Mouse (Mus musculus) brain, adult 2 months (tissue): ENCODE measurements around the gene Moap1.
A peak's percentile ranks its signal among the peaks of the same experiment; 100 is the strongest.

Experiments
- DNase-seq: peaks from one replicate; pipeline ENCODE4 v3.0.0; 2011; ENCODE audit warnings: low read depth, low spot score

The Moap1 gene

DNA sequence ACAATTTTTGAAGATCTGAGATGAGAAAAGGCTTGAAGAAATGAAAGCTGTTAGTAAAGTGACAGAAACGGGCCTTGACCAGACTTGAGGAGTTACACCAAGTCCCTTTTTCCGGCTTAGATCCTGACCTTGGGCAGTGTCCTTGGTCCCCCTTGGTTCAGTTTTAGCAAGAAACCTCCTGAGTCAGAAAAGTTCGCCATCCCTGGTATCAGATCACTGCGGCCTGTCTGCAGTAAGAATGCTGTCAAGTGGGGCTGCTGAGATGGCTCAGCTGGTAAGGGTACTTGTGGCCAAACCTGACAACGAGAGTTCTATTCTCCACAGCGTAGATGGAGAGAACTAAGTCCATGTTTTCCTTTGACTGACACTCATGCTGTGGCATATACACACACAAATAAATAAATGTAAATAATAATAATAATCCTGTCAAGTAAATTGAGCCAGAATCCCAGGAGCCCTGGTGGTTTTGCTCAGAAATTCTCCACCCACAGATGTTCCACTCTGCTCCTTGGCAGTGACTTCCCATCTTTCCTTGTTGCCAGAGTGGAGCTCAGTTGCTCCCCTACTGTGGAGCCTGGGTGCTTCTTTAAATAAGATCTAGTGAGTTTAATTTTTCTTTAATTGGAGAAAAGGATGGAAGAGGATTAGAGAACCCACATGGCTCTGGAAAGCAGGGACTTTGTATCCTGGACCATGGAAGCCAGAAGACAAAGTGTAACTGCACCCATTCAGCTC is 37.4 kb downstream of the Moap1 start:
- peak; percentile 72 for DNase-seq

- DNase-seq, result peak; percentile 93
These were observed 38.1 kb downstream of the Moap1 start for GRCm38 (mm10) chr12:102705216-102705871.

GRCm38 (mm10) chr12:102704457-102705198 is 38.8 kb downstream of the Moap1 start, which contains the start of gene Itpk1:
TSS of gene Itpk1 (minus strand) at chr12:102704930.
- DNase-seq, result peak; percentile 77

DNA sequence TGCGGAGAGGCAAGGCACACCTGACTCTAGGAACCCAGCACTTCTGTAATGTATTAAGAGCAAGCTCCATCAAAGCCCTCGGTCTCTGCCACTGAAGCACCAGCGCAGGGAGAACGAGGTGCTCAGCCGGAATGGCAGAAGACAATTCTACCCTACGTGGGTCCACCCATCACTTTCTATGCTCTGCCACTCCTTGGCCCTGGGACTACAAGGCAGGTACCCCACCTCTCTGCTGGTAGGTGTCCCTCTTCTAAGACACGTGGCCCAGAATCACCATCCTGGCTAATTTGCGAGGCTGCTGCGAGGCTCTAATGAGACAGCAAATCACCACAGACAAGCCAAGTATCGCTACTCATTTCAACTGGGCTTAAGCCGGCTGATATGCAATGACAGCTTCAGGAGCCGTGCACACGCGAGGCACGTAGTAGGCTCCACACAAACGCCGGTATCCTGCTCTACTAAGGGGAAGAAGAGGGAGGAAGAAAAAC is 39.5 kb downstream of the Moap1 start:
- no peak for DNase-seq

DNA sequence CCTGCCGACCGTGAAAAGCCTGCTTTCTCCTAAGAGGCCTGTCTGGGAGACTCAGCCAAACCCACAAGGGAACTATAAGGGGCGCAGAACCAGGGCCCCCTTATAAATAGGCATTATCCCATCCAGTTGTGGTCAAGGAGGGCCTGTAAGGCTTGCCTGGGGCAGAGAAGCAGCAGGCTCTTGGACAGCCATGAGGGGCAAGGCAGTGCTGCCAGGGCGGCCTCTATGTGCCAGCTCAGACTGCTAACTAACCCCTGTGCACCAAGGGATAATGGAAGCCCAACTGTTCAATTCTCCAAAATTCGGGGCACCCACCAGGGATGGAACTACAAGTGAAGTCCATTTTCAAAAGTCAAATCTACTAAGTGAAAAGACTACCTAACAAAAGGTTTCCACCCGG is 40.0 kb downstream of the Moap1 start:
- no peak for DNase-seq

GRCm38 (mm10) chr12:102703111-102703412 is 40.4 kb downstream of the Moap1 start:
- DNase-seq, result peak; percentile 80

GRCm38 (mm10) chr12:102702356-102703110 is 40.9 kb downstream of the Moap1 start:
- peak; percentile 93 for DNase-seq

DNA sequence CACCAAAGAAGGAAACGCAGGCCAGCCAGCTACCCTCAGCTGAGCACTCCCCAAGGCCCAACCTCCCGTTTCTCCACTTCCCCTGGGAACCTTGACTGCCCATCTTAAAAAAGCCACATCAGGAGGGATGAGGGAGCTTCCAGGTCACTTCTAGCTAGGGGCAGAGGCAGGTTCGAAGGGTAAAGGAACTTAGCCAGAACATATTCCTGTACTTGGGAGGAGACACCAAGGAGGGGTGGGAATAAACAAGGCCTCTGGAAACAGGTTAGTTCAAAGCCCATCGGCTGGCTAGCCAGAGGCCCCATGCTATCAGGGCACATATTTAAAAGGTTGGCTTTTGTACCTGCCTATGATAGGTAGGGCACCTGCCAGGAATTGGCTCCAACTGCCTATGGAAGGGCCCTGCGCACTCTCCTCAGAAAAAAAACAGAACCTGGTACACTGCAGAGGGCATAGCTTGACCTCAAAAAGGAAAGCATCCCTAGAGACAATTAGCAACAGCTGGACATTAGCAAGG is 41.7 kb downstream of the Moap1 start:
- DNase-seq, result no peak

DNA sequence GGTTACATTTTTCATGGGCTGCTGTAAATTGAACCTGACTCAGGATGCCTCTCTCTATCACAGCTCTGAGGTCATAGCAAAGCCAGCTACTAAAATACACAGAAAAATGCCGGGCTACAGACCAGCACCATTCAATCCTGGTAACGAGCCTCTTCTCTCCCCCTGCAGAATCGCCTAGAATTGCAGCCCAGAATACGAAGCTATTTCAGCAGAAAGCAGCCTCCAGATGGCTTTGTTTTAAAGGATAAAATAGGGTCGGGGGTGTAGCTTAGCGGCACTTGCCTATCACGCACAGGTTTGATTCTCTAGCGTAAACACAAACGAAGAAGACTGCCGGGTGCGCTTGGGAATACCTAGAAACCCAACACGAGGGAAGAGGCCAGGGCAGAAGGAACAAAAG is 43.0 kb downstream of the Moap1 start:
- peak; percentile 59 for DNase-seq

DNA sequence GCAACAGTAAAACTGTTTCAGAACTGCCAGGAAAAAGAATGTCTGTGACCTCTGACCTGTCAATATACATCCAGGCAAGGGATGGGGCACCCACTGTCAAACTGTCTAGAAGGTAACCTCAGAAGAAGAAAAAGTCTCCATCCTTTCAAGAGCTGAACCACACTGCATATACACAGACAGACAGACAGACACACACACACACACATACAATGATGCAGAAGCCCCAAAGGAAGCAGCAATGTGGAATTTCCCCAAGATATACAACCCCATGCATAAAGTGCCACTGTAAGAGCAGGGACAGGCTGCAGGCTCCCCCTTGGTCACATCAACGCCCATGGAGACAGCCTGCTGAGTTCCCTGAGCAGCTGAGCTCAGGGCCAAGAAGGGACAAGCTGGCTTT is 44.3 kb downstream of the Moap1 start:
- DNase-seq, result no peak

DNA sequence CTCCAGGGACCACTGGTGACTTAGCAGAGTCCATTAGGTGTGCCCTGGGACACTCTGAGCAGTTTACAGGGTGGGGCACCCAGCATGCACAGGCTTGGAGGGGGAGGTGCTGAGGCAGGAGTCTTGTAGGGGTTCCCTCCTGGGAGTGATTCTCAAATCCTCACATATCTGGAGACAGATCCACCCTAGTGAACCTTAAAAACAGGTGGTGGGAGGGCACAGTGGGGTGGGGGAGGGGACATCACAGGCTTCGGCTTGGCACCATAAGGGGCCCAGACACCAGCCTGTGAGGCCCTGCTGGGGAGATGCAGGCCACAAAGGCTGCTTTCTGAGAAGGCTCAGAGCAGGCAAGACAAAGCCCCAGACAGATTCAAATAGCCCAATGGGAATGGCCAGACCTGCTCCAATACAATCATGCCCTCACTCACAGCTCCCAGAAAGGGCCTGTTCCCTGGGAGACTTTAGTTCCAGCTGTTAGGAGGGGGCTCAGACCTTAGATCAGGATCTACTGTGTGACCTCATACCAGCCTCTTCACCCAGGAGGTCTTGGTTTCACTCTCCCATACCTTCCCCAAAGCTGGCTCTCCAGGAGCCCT is 45.3 kb downstream of the Moap1 start:
- peak; percentile 61 for DNase-seq

DNA sequence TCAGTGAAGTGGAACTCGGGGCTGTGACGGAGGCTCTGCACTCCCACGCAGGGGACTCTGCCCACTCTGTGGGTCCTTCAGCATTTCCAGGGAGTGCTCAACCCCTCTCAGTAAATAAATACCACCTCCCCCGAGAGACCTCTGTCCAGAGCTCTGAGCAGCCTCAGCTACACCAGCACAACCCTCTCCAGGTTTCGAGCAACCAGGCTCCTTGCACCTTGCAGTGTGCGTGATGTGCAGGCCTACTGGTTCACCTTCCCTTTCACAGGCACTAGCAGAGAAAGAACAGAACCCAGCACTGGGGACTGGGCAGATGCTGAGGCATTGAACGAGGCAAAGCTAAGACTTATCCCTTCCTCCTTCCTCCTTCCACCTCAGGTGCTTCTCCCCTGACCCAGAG is 46.1 kb downstream of the Moap1 start:
- no peak for DNase-seq

DNA sequence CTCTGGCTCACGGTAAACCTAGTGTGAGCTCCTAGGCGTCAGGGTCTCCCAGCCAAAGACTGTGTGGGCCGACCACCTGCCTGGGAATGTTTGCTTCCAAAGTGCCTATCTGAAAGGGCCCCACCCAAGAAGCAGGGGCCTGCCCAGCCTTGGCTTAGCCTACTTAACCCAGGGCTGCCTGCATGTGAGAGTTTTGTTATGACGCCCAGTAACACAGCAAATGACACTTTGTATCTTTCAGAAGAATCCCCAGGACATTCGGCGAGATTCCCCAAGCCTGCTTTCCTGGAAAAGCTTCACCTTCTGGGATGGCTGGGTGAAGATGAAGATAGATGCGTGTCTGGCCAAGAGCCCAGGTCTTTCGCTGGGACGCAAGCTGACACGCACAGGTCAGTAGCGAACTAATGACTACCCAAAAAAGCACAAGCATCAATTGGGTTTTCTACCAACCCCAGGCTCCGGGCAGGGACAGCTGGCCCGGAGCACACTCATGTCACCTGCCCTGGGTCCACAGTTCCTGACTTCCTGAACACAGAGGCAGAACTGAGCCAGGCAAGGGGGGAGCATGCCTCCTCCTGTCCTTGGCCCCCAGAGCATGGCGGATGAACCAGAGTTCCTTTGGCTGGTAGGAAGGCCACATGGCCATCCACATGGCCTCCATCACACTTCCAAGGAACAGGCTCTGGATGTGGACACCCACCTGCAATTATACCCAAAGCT is 46.7 kb downstream of the Moap1 start:
- DNase-seq, result peak; percentile 63

GRCm38 (mm10) chr12:102695369-102696239 is 47.9 kb downstream of the Moap1 start:
- DNase-seq, result peak; percentile 93
